Mouse (Mus musculus) erythroblast, embryonic 14.5 days (primary cell): ENCODE measurements around the gene Msi2.

Experiments
- GATA1 ChIP-seq: IDR thresholded peaks from 2 replicates; pipeline ENCODE4 v1.6.1; 2012; ENCODE audit warnings: low read length, inconsistent platforms, mixed read lengths
- TAL1 ChIP-seq: IDR thresholded peaks from 3 replicates; pipeline ENCODE4 v1.6.1; 2012; ENCODE audit warnings: low read length, inconsistent platforms, mixed read lengths

DNA sequence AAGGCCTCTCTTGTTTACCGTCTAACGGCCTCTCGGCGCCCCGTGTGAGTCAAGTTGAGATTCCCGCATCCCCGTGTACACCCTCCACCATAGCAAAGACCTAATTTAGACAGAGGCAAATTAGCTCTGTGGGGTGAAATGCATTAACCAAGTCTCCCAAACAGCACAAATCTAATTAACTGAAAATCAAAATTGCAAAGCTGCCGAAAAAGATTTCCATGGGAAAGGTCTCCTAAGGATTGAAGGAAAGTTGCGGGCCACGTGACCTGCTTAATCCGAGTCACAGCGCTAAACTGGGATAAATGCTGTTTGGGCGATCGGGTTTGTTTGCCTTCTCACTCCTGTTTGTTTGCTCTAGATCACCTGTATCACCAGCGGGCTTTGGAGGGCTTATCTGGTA, 52.5 kb downstream of the Msi2 start:
- TF ChIP-seq GATA1: no peak
- no peak for TF ChIP-seq TAL1
